ENCODE assay signal across 20 mouse cellular contexts in genomic region chr9:34239531-34239930, GRCm38 (mm10).
"Had no signal": no experiment of that assay in that cellular context is flagged by ENCODE, and none has a peak within 500 bp of the region (broad histone marks: within the 10 kb centered on the region; RNA-seq: fewer than 3 reads in every experiment).

No protein-coding gene starts in this region.

- H3K9me3 ChIP-seq: limb, embryonic 10.5 days; limb, embryonic 13.5 days; liver, embryonic 13.5 days; midbrain, embryonic 15.5 days; neural tube, embryonic 13.5 days had no signal

- H3K4me2 ChIP-seq: limb, embryonic 13.5 days; liver, embryonic 13.5 days; midbrain, embryonic 11.5 days; midbrain, embryonic 15.5 days; neural tube, embryonic 13.5 days had no signal

- DNase-seq: kidney, adult 2 months; kidney, postnatal 25 days; layer of hippocampus, postnatal 36 days; liver; liver, embryonic 13.5 days; lung, adult 2 months; lung, postnatal 14 days; lung, postnatal 4 days; retina, postnatal 1 day; right cerebral cortex, postnatal 25 days; thymus, adult 18-20 months; thymus, postnatal 36 days had no signal

- H3K4me3 ChIP-seq: left cerebral cortex, adult 2 months; limb, embryonic 10.5 days; limb, embryonic 13.5 days; liver, embryonic 13.5 days; midbrain, embryonic 15.5 days; myocyte; neural tube, embryonic 13.5 days had no signal

- ATAC-seq: midbrain, embryonic 15.5 days had no signal

- H3K4me1 ChIP-seq: limb, embryonic 13.5 days; liver, embryonic 13.5 days; midbrain, embryonic 15.5 days; neural tube, embryonic 13.5 days had no signal

- H3K27me3 ChIP-seq: limb, embryonic 13.5 days; liver, embryonic 13.5 days; midbrain, embryonic 15.5 days; neural tube, embryonic 13.5 days had no signal

- H3K36me3 ChIP-seq: limb, embryonic 10.5 days; limb, embryonic 13.5 days; liver, embryonic 13.5 days; midbrain, embryonic 15.5 days; neural tube, embryonic 13.5 days had no signal

- H3K9ac ChIP-seq: limb, embryonic 13.5 days; liver, embryonic 13.5 days; midbrain, embryonic 15.5 days; neural tube, embryonic 13.5 days had no signal

- H3K27ac ChIP-seq: kidney, postnatal 0 days; left cerebral cortex, adult 2 months; limb, embryonic 10.5 days; limb, embryonic 13.5 days; liver, embryonic 13.5 days; midbrain, embryonic 15.5 days; neural tube, embryonic 13.5 days had no signal
